Mouse (Mus musculus): ENCODE measurements around the gene Caprin2. TPM values are rescaled to one million over a fixed set of nuclear protein-coding genes. Genes with fewer than 3 reads are reported as not detected.
A peak's percentile ranks its signal among the peaks of the same experiment; 100 is the strongest.

Gene Caprin2
- polyA plus RNA-seq, 1 experiment from 2014 or later: 11.4 TPM

- peak overlapping the region; percentile 85 for H3K4me2 ChIP-seq (ENCODE audit: low read length)
- WGBS: 6% methylated on average over 3 of the region's 3 CpGs
- H3K4me1 ChIP-seq (replicated peaks; ENCODE audit: control insufficient read depth, insufficient read depth, low read length): peaks cover 7% of the 10 kb centered on the region
- peak overlapping the region; percentile 86 for H3K4me3 ChIP-seq (ENCODE audit: low read depth, low read length)
- peak overlapping the region; percentile 51 for H3K9ac ChIP-seq (ENCODE audit: low read length)
- DNase-seq (ENCODE audit: low spot score) (no peak), ATAC-seq (replicated peaks; ENCODE audit: low FRiP score, low TSS enrichment, low read depth) (no peak)
- no peaks in the 10 kb centered on the region for H3K27me3 ChIP-seq (replicated peaks; ENCODE audit: control insufficient read depth, insufficient read depth, low read length)
- no peak overlapping the region for H3K27ac ChIP-seq (ENCODE audit: low read depth)
- no peaks in the 10 kb centered on the region for H3K36me3 ChIP-seq (ENCODE audit: control insufficient read depth, insufficient read depth, low read length)
- no peaks in the 10 kb centered on the region for H3K9me3 ChIP-seq (ENCODE audit: control insufficient read depth, low read length)
Observed at GRCm38 (mm10) chr6:148830355-148830747, 65.7 kb downstream of the Caprin2 start.

- WGBS: 88% methylated on average over 4 of the region's 4 CpGs
Observed at GRCm38 (mm10) chr6:148826119-148826518, 69.9 kb downstream of the Caprin2 start.

GRCm38 (mm10) chr6:148818624-148819343, 77.3 kb downstream of the Caprin2 start:
- no peaks in the 10 kb centered on the region for H3K4me1 ChIP-seq (replicated peaks; ENCODE audit: control insufficient read depth, insufficient read depth, low read length)
- H3K9me3 ChIP-seq (ENCODE audit: control insufficient read depth, low read length): no peaks in the 10 kb centered on the region
- WGBS: 70% methylated on average over 4 of the region's 4 CpGs
- peaks cover 79% of the 10 kb centered on the region for H3K36me3 ChIP-seq (ENCODE audit: control insufficient read depth, insufficient read depth, low read length)
- no peak overlapping the region for H3K9ac ChIP-seq (ENCODE audit: low read length)
- peak; percentile 58; the same call in 1 of the 2 replicates for ATAC-seq (replicated peaks; ENCODE audit: low FRiP score, low TSS enrichment, low read depth)
- no peak for DNase-seq (ENCODE audit: low spot score)
- no peak overlapping the region for H3K27ac ChIP-seq (ENCODE audit: low read depth)
- no peak overlapping the region for H3K4me3 ChIP-seq (ENCODE audit: low read depth, low read length)
- H3K4me2 ChIP-seq (ENCODE audit: low read length): no peak overlapping the region
- H3K27me3 ChIP-seq (replicated peaks; ENCODE audit: control insufficient read depth, insufficient read depth, low read length): no peaks in the 10 kb centered on the region

More at GRCm38 (mm10) chr6:148826119-148826518, 69.9 kb downstream of the Caprin2 start:
- no peak overlapping the region for H3K4me2 ChIP-seq (ENCODE audit: low read length)
- no peak for ATAC-seq (replicated peaks; ENCODE audit: low FRiP score, low TSS enrichment, low read depth)
- H3K27me3 ChIP-seq (replicated peaks; ENCODE audit: control insufficient read depth, insufficient read depth, low read length): no peaks in the 10 kb centered on the region
- no peak overlapping the region for H3K4me3 ChIP-seq (ENCODE audit: low read depth, low read length)
- peaks cover 4% of the 10 kb centered on the region for H3K4me1 ChIP-seq (replicated peaks; ENCODE audit: control insufficient read depth, insufficient read depth, low read length)
- no peak for DNase-seq (ENCODE audit: low spot score)
- H3K36me3 ChIP-seq (ENCODE audit: control insufficient read depth, insufficient read depth, low read length): peaks cover 26% of the 10 kb centered on the region
- no peak overlapping the region for H3K9ac ChIP-seq (ENCODE audit: low read length)
- H3K27ac ChIP-seq (ENCODE audit: low read depth): no peak overlapping the region
- H3K9me3 ChIP-seq (ENCODE audit: control insufficient read depth, low read length): no peaks in the 10 kb centered on the region

- Histone ChIP-seq H3K9ac (ENCODE audit: low read length) (no peak overlapping the region), H3K4me1 (replicated peaks; ENCODE audit: control insufficient read depth, insufficient read depth, low read length) (no peaks in the 10 kb centered on the region), H3K27ac (ENCODE audit: low read depth) (no peak overlapping the region), H3K36me3 (ENCODE audit: control insufficient read depth, insufficient read depth, low read length) (peaks cover 74% of the 10 kb centered on the region), H3K4me3 (ENCODE audit: low read depth, low read length) (no peak overlapping the region), H3K9me3 (ENCODE audit: control insufficient read depth, low read length) (no peaks in the 10 kb centered on the region), H3K4me2 (ENCODE audit: low read length) (no peak overlapping the region), H3K27me3 (replicated peaks; ENCODE audit: control insufficient read depth, insufficient read depth, low read length) (no peaks in the 10 kb centered on the region)
- WGBS: 85% methylated on average over 5 of the region's 5 CpGs
- DNase-seq (ENCODE audit: low spot score): no peak
- ATAC-seq (replicated peaks; ENCODE audit: low FRiP score, low TSS enrichment, low read depth): no peak
Observed at GRCm38 (mm10) chr6:148816751-148817150, 79.3 kb downstream of the Caprin2 start.

- 83% methylated on average over 2 of the region's 2 CpGs for WGBS
- no peak for ATAC-seq (replicated peaks; ENCODE audit: low FRiP score, low TSS enrichment, low read depth)
- no peak overlapping the region for H3K4me2 ChIP-seq (ENCODE audit: low read length)
- H3K4me1 ChIP-seq (replicated peaks; ENCODE audit: control insufficient read depth, insufficient read depth, low read length): no peaks in the 10 kb centered on the region
- H3K9me3 ChIP-seq (ENCODE audit: control insufficient read depth, low read length): no peaks in the 10 kb centered on the region
- peaks cover 71% of the 10 kb centered on the region for H3K36me3 ChIP-seq (ENCODE audit: control insufficient read depth, insufficient read depth, low read length)
- DNase-seq (ENCODE audit: low spot score): no peak
- no peak overlapping the region for H3K9ac ChIP-seq (ENCODE audit: low read length)
- no peak overlapping the region for H3K27ac ChIP-seq (ENCODE audit: low read depth)
- no peak overlapping the region for H3K4me3 ChIP-seq (ENCODE audit: low read depth, low read length)
- H3K27me3 ChIP-seq (replicated peaks; ENCODE audit: control insufficient read depth, insufficient read depth, low read length): no peaks in the 10 kb centered on the region
Observed at GRCm38 (mm10) chr6:148811117-148811516, 84.9 kb downstream of the Caprin2 start.

- Histone ChIP-seq H3K9ac (ENCODE audit: low read length) (no peak overlapping the region), H3K4me2 (ENCODE audit: low read length) (no peak overlapping the region), H3K9me3 (ENCODE audit: control insufficient read depth, low read length) (no peaks in the 10 kb centered on the region), H3K27ac (ENCODE audit: low read depth) (no peak overlapping the region), H3K4me1 (replicated peaks; ENCODE audit: control insufficient read depth, insufficient read depth, low read length) (no peaks in the 10 kb centered on the region), H3K27me3 (replicated peaks; ENCODE audit: control insufficient read depth, insufficient read depth, low read length) (no peaks in the 10 kb centered on the region), H3K4me3 (ENCODE audit: low read depth, low read length) (no peak overlapping the region), H3K36me3 (ENCODE audit: control insufficient read depth, insufficient read depth, low read length) (peaks cover 73% of the 10 kb centered on the region)
- 79% methylated on average over 4 of the region's 4 CpGs for WGBS
- ATAC-seq (replicated peaks; ENCODE audit: low FRiP score, low TSS enrichment, low read depth) (no peak), DNase-seq (ENCODE audit: low spot score) (no peak)
Observed at GRCm38 (mm10) chr6:148799773-148800172, 96.3 kb downstream of the Caprin2 start.

- no peaks in the 10 kb centered on the region for H3K9me3 ChIP-seq (ENCODE audit: control insufficient read depth, low read length)
- H3K4me1 ChIP-seq (replicated peaks; ENCODE audit: control insufficient read depth, insufficient read depth, low read length): no peaks in the 10 kb centered on the region
- WGBS: 89% methylated on average over 2 of the region's 2 CpGs
- no peaks in the 10 kb centered on the region for H3K27me3 ChIP-seq (replicated peaks; ENCODE audit: control insufficient read depth, insufficient read depth, low read length)
- H3K9ac ChIP-seq (ENCODE audit: low read length): no peak overlapping the region
- no peak for ATAC-seq (replicated peaks; ENCODE audit: low FRiP score, low TSS enrichment, low read depth)
- no peak for DNase-seq (ENCODE audit: low spot score)
- no peak overlapping the region for H3K4me3 ChIP-seq (ENCODE audit: low read depth, low read length)
- H3K36me3 ChIP-seq (ENCODE audit: control insufficient read depth, insufficient read depth, low read length): peaks cover 68% of the 10 kb centered on the region
- H3K27ac ChIP-seq (ENCODE audit: low read depth): no peak overlapping the region
- no peak overlapping the region for H3K4me2 ChIP-seq (ENCODE audit: low read length)
Observed at GRCm38 (mm10) chr6:148795145-148795544, 100.9 kb downstream of the Caprin2 start.
